Mouse (Mus musculus): ENCODE measurements around the gene Gnb2.

Gnb2 gene

GRCm38 (mm10) chr5:137540991-137541390 lies 7.7 kb upstream of the Gnb2 start:
- WGBS, result 82% methylated on average over 6 of the region's 6 CpGs

- 20% methylated on average over 7 of the region's 7 CpGs for WGBS
Measured at GRCm38 (mm10) chr5:137539291-137539801, 6.0 kb upstream of the Gnb2 start.

DNA sequence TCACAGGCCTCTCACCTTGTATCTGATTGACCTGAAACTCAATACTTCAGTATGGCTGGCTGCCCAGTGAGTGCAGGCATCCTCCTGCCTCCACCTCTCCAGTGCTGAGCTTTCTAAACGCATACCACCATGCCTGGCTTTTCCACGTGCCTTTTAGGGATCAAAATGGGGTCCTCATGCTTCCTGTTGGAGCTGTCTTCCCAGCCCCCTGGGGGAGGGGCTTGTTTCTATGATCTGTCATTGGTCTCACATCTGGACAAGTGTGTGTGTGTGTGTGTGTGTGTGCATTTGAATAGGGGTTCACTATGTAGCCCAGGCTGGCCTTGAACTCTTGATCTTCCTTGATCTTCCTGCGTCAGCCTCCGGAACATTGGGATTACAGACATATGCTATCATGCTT lies 4.2 kb upstream of the Gnb2 start:
- WGBS, result 75% methylated on average over 4 of the region's 4 CpGs

- WGBS, result 82% methylated on average over 9 of the region's 9 CpGs
Measured at GRCm38 (mm10) chr5:137535318-137535717, 2.0 kb upstream of the Gnb2 start.

DNA sequence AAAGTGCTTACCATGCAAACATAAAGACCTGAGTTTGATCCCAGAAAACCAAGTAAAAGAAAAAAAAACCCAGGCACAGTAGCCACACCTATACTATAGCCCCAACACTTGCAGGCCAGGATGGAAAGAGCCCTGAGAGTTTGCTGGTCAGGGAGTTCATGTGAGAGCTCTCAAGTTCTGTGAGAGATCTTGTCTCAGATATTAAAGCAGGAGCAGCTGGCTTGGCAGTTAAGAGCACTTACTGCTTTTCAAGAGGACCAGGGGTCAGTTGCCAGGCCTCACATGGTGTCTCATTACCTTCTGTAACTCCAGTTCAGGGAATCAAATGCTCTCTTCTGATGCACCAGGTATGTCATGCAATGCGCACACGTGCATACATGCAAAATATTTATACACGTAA lies 1.5 kb upstream of the Gnb2 start:
- WGBS, result 98% methylated on average over 3 of the region's 3 CpGs

- WGBS, result 0% methylated on average over 12 of the region's 12 CpGs
Measured at GRCm38 (mm10) chr5:137532808-137533116, 548 bp downstream of the Gnb2 start.

DNA sequence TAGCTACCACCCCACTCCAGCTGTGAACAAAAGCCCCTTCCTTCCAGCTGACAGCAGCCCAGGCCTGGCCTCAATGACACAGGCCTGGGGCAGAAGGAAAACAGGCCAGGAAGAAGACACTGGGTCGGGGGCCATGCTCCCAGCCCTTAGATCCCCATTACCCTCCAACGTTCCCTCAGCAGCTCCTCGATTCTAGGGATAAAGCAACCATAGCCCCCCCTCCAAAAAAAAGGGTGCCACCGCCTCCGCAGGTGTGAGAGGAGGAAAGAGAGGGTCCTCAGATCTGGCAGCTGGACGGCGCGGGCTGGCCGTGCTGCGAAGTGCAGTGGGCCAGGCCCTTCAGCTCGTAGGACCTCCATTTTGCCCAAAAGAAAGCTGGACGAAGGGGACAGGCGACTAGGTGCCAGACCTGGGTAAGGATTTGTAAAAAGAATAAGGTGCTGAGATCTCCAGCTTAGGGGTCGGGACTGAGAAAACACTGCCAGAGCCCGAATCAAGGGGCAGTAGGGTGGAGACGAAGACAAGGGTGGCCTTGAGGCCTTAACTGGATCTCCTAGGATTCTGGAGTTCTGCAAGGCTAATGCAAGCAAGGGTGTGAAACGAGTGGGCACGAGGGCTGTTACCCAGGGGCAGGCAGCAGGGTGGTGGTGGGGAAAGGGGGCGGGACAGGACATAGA lies 1.0 kb downstream of the Gnb2 start:
- under 1% methylated on average over 19 of the region's 19 CpGs for WGBS

- 1% methylated on average over 51 of the region's 51 CpGs for WGBS
Measured at GRCm38 (mm10) chr5:137531414-137532130, 1.7 kb downstream of the Gnb2 start.

GRCm38 (mm10) chr5:137530588-137531413 lies 2.5 kb downstream of the Gnb2 start:
- WGBS, result under 1% methylated on average over 46 of the region's 46 CpGs

DNA sequence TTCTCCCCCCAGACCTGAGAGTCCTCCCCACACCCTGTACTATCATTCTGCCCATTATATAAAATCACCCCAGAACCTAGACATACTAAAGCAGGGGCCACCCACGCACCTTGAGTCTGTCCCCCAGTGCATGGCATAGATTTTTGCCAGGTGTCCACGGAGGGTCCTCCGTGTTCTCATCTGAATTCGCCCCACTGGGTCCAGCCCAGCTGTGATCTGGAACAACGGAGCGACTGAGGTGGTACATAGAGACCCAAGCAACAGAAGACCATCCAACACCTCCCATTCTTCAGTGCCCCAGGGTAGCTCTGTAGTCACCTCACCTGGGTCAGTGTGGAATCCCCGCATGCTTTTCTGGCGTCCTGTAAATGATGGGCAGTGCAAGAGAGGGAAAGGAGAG lies 3.2 kb downstream of the Gnb2 start:
- WGBS, result 35% methylated on average over 8 of the region's 8 CpGs

DNA sequence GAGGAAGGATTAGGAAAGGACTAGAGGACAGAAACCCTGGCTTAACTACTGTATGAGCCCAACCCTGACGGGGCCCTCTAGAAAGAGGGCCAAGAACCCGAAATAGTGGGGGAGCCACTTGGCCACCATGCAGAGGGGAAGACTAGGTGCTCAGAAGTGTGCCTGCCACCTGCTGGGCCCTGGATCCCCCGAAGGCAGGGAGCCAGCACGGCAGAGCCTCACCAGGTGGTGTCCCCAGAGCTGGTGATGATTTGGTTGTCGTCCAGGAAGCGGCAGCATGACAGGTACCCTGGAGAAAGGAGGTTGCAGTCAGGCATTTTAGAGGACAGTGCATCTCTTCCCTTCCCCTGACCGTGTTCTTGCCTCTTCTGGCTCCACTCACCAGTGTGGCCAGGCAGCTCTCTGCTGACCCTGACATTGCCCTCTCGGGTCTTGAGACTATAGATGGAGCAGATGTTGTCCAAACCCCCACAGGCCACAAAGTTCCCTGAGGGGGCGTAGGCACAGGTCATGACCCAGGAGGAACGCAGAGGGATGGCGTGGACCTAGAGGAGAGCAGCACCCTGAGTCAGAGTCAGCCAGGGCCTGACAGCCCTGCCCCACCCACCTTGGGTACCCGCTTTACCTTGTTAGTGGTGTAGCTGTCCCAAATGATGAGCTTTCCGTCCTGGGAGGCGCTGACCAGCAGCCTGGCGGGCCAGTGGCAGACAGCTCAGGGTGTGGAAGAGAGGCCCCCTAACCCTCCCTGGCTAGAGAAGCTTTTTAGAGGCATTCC lies 3.9 kb downstream of the Gnb2 start:
- 55% methylated on average over 15 of the region's 15 CpGs for WGBS

DNA sequence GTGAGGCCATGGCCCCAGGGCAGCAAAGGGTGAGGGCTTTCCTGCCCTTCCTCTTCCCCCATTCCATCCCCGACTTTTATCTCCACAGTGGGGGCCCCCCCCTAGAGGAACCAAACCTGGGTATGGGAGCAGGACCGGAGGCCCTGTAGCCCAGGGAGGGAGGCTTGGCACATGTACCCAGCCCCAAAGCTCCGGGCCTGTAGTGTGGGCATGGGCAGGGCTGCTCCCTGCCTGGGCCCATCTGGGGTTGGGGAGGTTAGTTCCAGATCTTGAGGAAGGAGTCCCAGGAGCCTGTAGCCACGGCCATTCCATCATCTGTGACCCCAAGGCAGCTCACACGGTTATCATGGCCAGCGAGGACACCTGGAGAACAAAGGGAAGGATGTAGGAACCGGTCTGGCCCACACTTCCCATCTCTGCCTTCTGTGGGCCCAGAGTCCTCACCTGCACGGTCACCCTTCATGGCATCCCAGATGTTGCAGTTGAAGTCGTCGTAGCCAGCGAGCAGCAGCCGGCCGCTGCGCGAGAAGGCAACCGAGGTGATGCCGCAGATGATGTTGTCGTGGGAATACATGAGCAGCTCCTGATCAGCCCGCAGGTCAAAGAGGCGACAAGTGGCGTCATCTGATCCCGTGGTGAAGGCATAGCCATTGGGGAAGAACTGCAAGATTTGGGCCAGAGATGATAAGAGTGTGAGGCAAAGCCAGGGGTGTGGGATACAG lies 4.9 kb downstream of the Gnb2 start:
- 67% methylated on average over 22 of the region's 22 CpGs for WGBS

- 18% methylated on average over 1 of the region's 1 CpGs for WGBS
Measured at GRCm38 (mm10) chr5:137527413-137527812, 5.9 kb downstream of the Gnb2 start.

- 24% methylated on average over 16 of the region's 16 CpGs for WGBS
Measured at GRCm38 (mm10) chr5:137526192-137526936, 6.9 kb downstream of the Gnb2 start.

DNA sequence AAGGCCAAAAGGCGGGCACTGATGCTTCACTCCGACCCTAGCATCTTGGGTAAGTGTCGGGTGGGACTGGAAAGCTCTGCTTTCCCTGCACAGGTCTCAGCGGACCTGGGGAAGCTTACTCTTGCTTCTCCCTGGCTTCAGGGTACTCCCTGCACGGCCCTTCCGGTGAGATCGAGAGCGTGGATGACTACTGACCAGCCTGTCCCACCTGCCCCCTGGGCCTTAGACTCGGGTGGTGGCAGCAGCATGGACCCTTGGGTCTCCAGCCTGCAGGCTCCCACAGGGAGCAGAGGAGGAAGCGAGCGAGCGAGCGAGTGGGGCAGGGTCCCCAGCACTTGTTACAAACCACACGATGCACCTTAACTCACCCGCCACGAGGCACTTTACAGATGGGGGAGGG lies 7.8 kb downstream of the Gnb2 start:
- 68% methylated on average over 16 of the region's 16 CpGs for WGBS

- 85% methylated on average over 13 of the region's 13 CpGs for WGBS
Measured at GRCm38 (mm10) chr5:137524671-137525070, 8.6 kb downstream of the Gnb2 start.

GRCm38 (mm10) chr5:137524251-137524515 lies 9.1 kb downstream of the Gnb2 start:
- 84% methylated on average over 8 of the region's 8 CpGs for WGBS

DNA sequence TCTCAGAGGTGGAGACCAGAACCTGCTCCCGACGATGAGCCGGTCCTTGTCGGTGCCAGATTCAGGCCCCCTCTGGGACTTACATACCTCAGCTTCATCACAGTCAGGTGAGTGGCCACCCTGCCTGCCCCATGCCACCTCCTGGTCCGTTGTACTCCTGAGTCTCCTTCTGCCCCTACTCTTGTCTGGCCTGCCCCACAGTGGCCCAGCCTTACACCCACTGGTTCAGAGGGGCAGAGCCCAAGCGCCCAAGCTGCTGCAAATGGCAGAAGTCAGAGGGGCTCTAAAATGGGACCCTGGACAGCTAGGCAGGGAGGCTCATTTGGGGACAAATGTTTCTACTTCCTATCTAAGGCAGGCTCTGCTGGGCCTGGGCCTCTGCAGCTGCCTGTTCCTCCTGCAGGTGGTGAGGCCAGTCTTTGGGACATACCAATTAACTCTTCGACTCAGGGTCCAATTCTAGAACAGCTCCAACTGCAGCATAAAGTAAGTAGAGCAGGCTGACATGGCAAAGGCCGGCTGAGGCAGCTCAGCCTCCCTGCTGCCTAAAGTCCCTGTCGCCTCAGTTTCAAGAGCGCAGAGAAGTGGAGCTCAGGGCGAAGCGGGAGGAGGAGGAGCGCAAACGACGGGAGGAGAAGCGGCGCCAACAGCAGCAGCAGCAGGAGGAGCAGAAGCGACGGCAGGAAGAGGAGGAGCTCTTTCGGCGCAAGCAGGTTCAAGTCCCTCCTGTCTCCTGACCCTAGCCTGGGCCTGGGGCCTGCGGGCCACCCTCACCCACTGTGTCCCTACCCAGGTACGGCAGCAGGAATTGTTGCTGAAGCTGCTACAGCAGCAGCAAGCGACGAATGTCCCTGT lies 9.7 kb downstream of the Gnb2 start:
- 77% methylated on average over 25 of the region's 25 CpGs for WGBS

GRCm38 (mm10) chr5:137522711-137523110 lies 10.6 kb downstream of the Gnb2 start:
- 77% methylated on average over 11 of the region's 11 CpGs for WGBS

DNA sequence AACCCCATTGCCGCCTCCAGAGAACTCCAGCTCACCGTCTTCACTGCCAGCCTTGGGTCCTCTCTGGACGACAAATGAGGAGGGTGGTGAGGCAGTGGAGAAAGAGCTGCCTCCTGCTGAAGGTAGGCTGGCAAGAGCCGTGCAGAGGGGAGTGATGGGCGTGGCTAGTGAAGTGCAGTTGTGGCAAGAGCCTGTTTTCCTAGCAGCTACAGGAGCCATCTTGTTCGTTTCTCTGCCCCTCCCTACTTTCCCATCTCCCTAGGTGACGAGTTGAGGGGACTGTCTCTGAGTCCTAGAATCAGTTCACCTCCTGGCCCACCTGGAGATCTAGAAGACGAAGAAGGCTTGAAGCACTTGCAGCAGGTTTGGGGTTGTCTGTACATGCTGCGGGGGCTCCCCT lies 11.4 kb downstream of the Gnb2 start:
- WGBS, result 64% methylated on average over 9 of the region's 9 CpGs
